Mouse (Mus musculus): ENCODE results near the gene Afg1l. TPM values are rescaled to one million over a fixed set of nuclear protein-coding genes. Genes with fewer than 3 reads are reported as not detected.

Afg1l gene
- polyA plus RNA-seq, 1 experiment from 2014 or later: 7.1 TPM

DNA sequence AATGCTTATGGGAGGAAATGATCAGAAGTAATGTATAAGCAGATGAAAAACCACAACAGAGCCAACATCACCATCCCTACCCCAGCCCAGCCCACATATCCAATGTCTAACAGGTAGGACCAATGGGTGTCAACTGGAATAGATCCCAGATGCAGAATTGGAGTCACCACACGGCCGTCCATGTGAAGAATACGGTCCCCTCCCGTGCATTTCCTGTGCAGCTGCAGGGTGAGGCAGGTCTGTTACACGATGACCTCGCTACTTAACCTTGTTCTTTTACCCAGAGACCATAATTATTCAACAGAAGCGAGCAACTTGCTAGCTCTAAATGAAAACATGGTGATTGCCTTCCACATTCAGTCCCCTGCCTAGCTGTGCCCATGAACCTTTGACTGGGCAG, 178.4 kb downstream of the Afg1l start:
- Histone ChIP-seq H3K27ac (ENCODE audit: low read length) (no peak overlapping the region), H3K4me3 (ENCODE audit: low read depth, low read length) (no peak overlapping the region), H3K36me3 (ENCODE audit: insufficient read depth, low read length) (no peaks in the 10 kb centered on the region), H3K9me3 (ENCODE audit: low read length) (no peaks in the 10 kb centered on the region), H3K27me3 (replicated peaks; ENCODE audit: insufficient read depth, low read length) (no peaks in the 10 kb centered on the region), H3K4me1 (ENCODE audit: insufficient read depth, low read depth, low read length) (no peaks in the 10 kb centered on the region), H3K9ac (replicated peaks; ENCODE audit: low read depth) (no peak overlapping the region), H3K4me2 (replicated peaks; ENCODE audit: low read depth, low read length) (no peak overlapping the region)
- 48% methylated on average over 7 of the region's 7 CpGs for WGBS
- DNase-seq (ENCODE audit: low spot score) (no peak), ATAC-seq (no peak)
- TF ChIP-seq CTCF (IDR thresholded peaks at IDR 0.05): no peak
- no peak for TF ChIP-seq EP300 (IDR thresholded peaks at IDR 0.05)

DNA sequence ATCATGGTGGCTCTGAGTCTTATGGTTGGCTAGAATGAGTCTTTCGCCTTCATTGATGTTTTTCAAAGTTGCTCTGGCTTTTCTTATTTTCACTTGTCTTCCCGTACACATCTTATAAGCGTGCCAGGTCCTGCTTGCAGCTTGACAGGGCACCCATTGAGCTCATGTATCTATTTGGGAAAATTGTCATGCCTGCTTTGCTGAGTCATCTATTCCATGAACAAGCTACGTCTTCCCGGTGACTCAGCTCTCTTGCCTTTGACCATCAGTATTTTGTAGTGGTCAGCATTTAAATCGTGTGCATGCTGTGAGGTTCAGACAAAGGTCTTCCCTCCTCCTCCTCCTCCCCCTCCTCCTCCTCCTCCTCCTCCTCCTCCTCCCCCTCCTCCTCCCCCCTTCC, 178.9 kb downstream of the Afg1l start:
- no peak overlapping the region for H3K9ac ChIP-seq (replicated peaks; ENCODE audit: low read depth)
- no peak overlapping the region for H3K4me2 ChIP-seq (replicated peaks; ENCODE audit: low read depth, low read length)
- TF ChIP-seq EP300 (IDR thresholded peaks at IDR 0.05) (no peak), CTCF (IDR thresholded peaks at IDR 0.05) (no peak)
- no peak overlapping the region for H3K27ac ChIP-seq (ENCODE audit: low read length)
- H3K36me3 ChIP-seq (ENCODE audit: insufficient read depth, low read length): no peaks in the 10 kb centered on the region
- H3K27me3 ChIP-seq (replicated peaks; ENCODE audit: insufficient read depth, low read length): no peaks in the 10 kb centered on the region
- peaks cover 1% of the 10 kb centered on the region; the same call in 1 of the 2 replicates for H3K4me1 ChIP-seq (ENCODE audit: insufficient read depth, low read depth, low read length)
- 77% methylated on average over 6 of the region's 6 CpGs for WGBS
- ATAC-seq (no peak), DNase-seq (ENCODE audit: low spot score) (no peak)
- H3K4me3 ChIP-seq (ENCODE audit: low read depth, low read length): no peak overlapping the region
- H3K9me3 ChIP-seq (ENCODE audit: low read length): no peaks in the 10 kb centered on the region

DNA sequence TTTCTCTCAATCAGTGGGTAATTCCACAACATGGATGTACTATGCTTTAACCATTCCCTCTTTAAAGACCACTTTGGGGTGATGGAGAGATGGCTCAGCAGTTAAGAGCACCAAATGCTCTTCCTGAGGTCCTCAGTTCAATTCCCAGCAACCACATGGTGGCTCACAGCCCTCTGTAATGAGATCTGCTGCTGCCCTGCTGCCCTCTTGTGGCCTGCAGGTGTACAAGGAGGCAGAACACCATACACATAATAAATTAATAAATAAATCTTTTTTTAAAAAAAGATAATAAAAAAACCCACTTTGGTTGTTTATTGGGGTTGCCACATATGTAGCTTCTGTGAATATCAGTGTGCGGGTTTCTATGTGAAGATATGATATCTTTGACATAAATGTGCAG, 180.4 kb downstream of the Afg1l start:
- Histone ChIP-seq H3K4me3 (ENCODE audit: low read depth, low read length) (no peak overlapping the region), H3K9ac (replicated peaks; ENCODE audit: low read depth) (no peak overlapping the region), H3K36me3 (ENCODE audit: insufficient read depth, low read length) (no peaks in the 10 kb centered on the region), H3K4me2 (replicated peaks; ENCODE audit: low read depth, low read length) (no peak overlapping the region), H3K4me1 (ENCODE audit: insufficient read depth, low read depth, low read length) (peaks cover 4% of the 10 kb centered on the region; the same call in 1 of the 2 replicates), H3K9me3 (ENCODE audit: low read length) (no peaks in the 10 kb centered on the region), H3K27ac (ENCODE audit: low read length) (no peak overlapping the region), H3K27me3 (replicated peaks; ENCODE audit: insufficient read depth, low read length) (no peaks in the 10 kb centered on the region)
- ATAC-seq (no peak), DNase-seq (ENCODE audit: low spot score) (no peak)
- WGBS: 81% methylated on average over 1 of the region's 1 CpGs
- TF ChIP-seq EP300 (IDR thresholded peaks at IDR 0.05): no peak
- peak; percentile 62 for TF ChIP-seq CTCF (IDR thresholded peaks at IDR 0.05)

DNA sequence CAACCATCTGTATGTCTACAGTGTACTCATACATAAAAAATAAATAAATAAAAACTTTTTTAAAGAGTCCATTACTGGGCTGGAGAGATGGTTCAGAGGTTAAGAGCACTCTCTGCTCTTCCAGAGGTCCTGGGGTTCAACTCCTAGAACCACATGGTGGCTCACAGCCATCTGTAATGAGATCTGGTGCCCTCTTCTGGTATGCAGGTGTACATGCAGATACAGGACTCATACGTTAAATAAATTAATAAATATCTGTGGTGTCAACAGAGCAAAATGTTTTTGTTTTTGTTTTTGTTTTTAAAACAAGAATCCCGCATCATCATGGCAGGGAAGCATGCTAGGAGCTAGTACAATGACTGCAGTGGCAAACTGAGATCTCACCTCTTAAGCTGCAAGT, 181.3 kb downstream of the Afg1l start:
- WGBS: 75% methylated on average over 2 of the region's 2 CpGs
- no peak overlapping the region for H3K4me2 ChIP-seq (replicated peaks; ENCODE audit: low read depth, low read length)
- no peak overlapping the region for H3K4me3 ChIP-seq (ENCODE audit: low read depth, low read length)
- H3K27me3 ChIP-seq (replicated peaks; ENCODE audit: insufficient read depth, low read length): no peaks in the 10 kb centered on the region
- no peaks in the 10 kb centered on the region for H3K36me3 ChIP-seq (ENCODE audit: insufficient read depth, low read length)
- no peak for TF ChIP-seq EP300 (IDR thresholded peaks at IDR 0.05)
- TF ChIP-seq CTCF (IDR thresholded peaks at IDR 0.05): peak; percentile 55
- no peak overlapping the region for H3K9ac ChIP-seq (replicated peaks; ENCODE audit: low read depth)
- H3K27ac ChIP-seq (ENCODE audit: low read length): no peak overlapping the region
- H3K9me3 ChIP-seq (ENCODE audit: low read length): no peaks in the 10 kb centered on the region
- no peak for DNase-seq (ENCODE audit: low spot score)
- H3K4me1 ChIP-seq (ENCODE audit: insufficient read depth, low read depth, low read length): peaks cover 4% of the 10 kb centered on the region; the same call in 1 of the 2 replicates
- no peak for ATAC-seq

DNA sequence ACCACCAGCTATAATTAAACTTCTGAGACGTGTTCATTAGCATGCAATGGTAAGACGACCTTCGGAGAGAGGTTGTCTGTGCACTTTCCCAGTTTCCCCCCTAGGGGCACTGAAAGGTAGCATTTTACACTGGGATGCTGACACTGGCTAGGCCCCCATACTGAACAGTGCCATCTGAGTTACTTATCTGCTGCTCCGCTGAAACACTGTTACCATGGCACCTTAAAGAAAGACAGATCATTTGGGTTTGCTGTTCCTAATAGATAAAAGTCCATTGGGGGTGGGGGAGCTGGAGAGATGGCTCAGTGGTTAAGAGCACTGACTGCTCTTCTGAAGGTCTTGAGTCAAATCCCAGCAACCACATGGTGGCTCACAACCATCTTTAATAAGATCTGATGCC, 181.8 kb downstream of the Afg1l start:
- Histone ChIP-seq H3K9ac (replicated peaks; ENCODE audit: low read depth) (no peak overlapping the region), H3K4me1 (ENCODE audit: insufficient read depth, low read depth, low read length) (peaks cover 4% of the 10 kb centered on the region; the same call in 1 of the 2 replicates), H3K4me2 (replicated peaks; ENCODE audit: low read depth, low read length) (no peak overlapping the region), H3K27me3 (replicated peaks; ENCODE audit: insufficient read depth, low read length) (no peaks in the 10 kb centered on the region), H3K36me3 (ENCODE audit: insufficient read depth, low read length) (no peaks in the 10 kb centered on the region), H3K27ac (ENCODE audit: low read length) (no peak overlapping the region), H3K9me3 (ENCODE audit: low read length) (no peaks in the 10 kb centered on the region), H3K4me3 (ENCODE audit: low read depth, low read length) (no peak overlapping the region)
- WGBS: 64% methylated on average over 4 of the region's 4 CpGs
- DNase-seq (ENCODE audit: low spot score): no peak
- TF ChIP-seq CTCF (IDR thresholded peaks at IDR 0.05): no peak
- TF ChIP-seq EP300 (IDR thresholded peaks at IDR 0.05): no peak
- no peak for ATAC-seq

GRCm38 (mm10) chr10:42295028-42295427, 183.3 kb downstream of the Afg1l start:
- no peak for ATAC-seq
- no peak overlapping the region for H3K27ac ChIP-seq (ENCODE audit: low read length)
- TF ChIP-seq CTCF (IDR thresholded peaks at IDR 0.05): peak; percentile 82
- TF ChIP-seq EP300 (IDR thresholded peaks at IDR 0.05): no peak
- H3K27me3 ChIP-seq (replicated peaks; ENCODE audit: insufficient read depth, low read length): no peaks in the 10 kb centered on the region
- H3K9ac ChIP-seq (replicated peaks; ENCODE audit: low read depth): no peak overlapping the region
- H3K4me2 ChIP-seq (replicated peaks; ENCODE audit: low read depth, low read length): no peak overlapping the region
- WGBS: 5% methylated on average over 1 of the region's 1 CpGs
- H3K4me1 ChIP-seq (ENCODE audit: insufficient read depth, low read depth, low read length): peaks cover 4% of the 10 kb centered on the region; the same call in 1 of the 2 replicates
- no peaks in the 10 kb centered on the region for H3K9me3 ChIP-seq (ENCODE audit: low read length)
- H3K36me3 ChIP-seq (ENCODE audit: insufficient read depth, low read length): no peaks in the 10 kb centered on the region
- DNase-seq (ENCODE audit: low spot score): peak; percentile 94
- no peak overlapping the region for H3K4me3 ChIP-seq (ENCODE audit: low read depth, low read length)

DNA sequence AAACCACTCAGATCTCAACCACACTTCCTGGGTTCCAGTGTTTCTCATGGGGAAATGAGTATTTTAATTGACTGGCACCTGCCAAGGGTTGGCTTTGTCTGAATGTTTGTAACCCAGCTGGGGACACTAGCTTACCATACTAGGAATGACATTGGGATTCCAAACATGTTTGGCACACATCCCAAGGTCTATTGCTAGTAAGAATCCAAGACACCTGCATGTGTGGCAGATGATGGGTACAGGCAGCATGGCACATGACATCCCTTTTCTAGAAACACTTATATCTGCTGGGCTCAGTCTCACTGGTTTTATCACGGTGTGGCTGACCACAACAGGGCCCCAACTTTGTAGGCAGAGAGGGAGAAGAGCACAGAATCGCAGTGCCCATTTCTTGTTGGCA, 184.0 kb downstream of the Afg1l start:
- TF ChIP-seq EP300 (IDR thresholded peaks at IDR 0.05) (no peak), CTCF (IDR thresholded peaks at IDR 0.05) (no peak)

More for the DNA sequence above, 184.0 kb downstream of the Afg1l start:
- DNase-seq (ENCODE audit: low spot score) (no peak), ATAC-seq (no peak)
- WGBS: 43% methylated on average over 2 of the region's 2 CpGs
- Histone ChIP-seq H3K27ac (ENCODE audit: low read length) (peak overlapping the region; percentile 8; the same call in 1 of the 2 replicates), H3K4me3 (ENCODE audit: low read depth, low read length) (no peak overlapping the region), H3K4me2 (replicated peaks; ENCODE audit: low read depth, low read length) (no peak overlapping the region), H3K4me1 (ENCODE audit: insufficient read depth, low read depth, low read length) (peaks cover 4% of the 10 kb centered on the region; the same call in 1 of the 2 replicates), H3K9ac (replicated peaks; ENCODE audit: low read depth) (no peak overlapping the region), H3K27me3 (replicated peaks; ENCODE audit: insufficient read depth, low read length) (no peaks in the 10 kb centered on the region), H3K9me3 (ENCODE audit: low read length) (no peaks in the 10 kb centered on the region), H3K36me3 (ENCODE audit: insufficient read depth, low read length) (no peaks in the 10 kb centered on the region)
